Mouse (Mus musculus) forebrain, embryonic 15.5 days (tissue): ENCODE measurements around the gene Frmpd3. TPM values are rescaled to one million over a fixed set of nuclear protein-coding genes. Genes with fewer than 3 reads are reported as not detected.

Source experiments
- ATAC-seq: fragments of 200-750 bp; cut with Nextera tagmentation; replicated peaks from 2 replicates; pipeline ENCODE4 v1.8.0; 2017; ENCODE audit warnings: mild to moderate bottlenecking, moderate TSS enrichment, moderate library complexity
- H3K27ac ChIP-seq: fragments of 300-500 bp; sonication (generic); replicated peaks from 2 replicates; pipeline ENCODE4 v1.5.1; 2015; ENCODE audit warnings: mild to moderate bottlenecking, inconsistent platforms
- H3K27me3 ChIP-seq: fragments of 300-500 bp; sonication (generic); 2 replicates; pipeline ENCODE4 v1.6.1; 2015; ENCODE audit warnings: inconsistent platforms
- H3K36me3 ChIP-seq: fragments of 300-500 bp; sonication (generic); 2 replicates; pipeline ENCODE4 v1.6.1; 2015; ENCODE audit warnings: mild to moderate bottlenecking, inconsistent platforms
- H3K4me1 ChIP-seq: fragments of 300-500 bp; sonication (generic); 2 replicates; pipeline ENCODE4 v1.6.1; 2015; ENCODE audit warnings: inconsistent platforms
- H3K4me2 ChIP-seq: fragments of 300-500 bp; sonication (generic); replicated peaks from 2 replicates; pipeline ENCODE4 v1.6.1; 2015; ENCODE audit warnings: mild to moderate bottlenecking, inconsistent platforms
- H3K4me3 ChIP-seq: fragments of 300-500 bp; sonication (generic); 2 replicates; pipeline ENCODE4 v1.5.1; 2015; ENCODE audit warnings: mild to moderate bottlenecking, inconsistent platforms
- H3K9ac ChIP-seq: fragments of 300-500 bp; sonication (generic); replicated peaks from 2 replicates; pipeline ENCODE4 v1.6.1; 2015; ENCODE audit warnings: mild to moderate bottlenecking, inconsistent platforms
- H3K9me3 ChIP-seq: fragments of 300-500 bp; sonication (generic); 2 replicates; pipeline ENCODE4 v1.6.1; 2016; ENCODE audit warnings: inconsistent platforms
- WGBS: fragments of 180-500 bp; shearing (Covaris S2); methylation state at CpG from one replicate; pipeline ENCODE4 v1.1.7; 2015; ENCODE audit warnings: mixed read lengths; 5-methylcytosine and 5-hydroxymethylcytosine counted together
- polyA plus RNA-seq: library from polyadenylated mRNA; unstranded; fragments of >200 nt; fragmentation: Nextera tagmentation; extraction: Ambion mirVana; gene quantifications from 2 replicates; pipeline ENCODE4 v1.2.1, GENCODE M21; 2015

The Frmpd3 gene
- polyA plus RNA-seq, 1 experiment from 2014 or later: 1.4 TPM

GRCm38 (mm10) chrX:140407593-140407992, 65.5 kb downstream of the Frmpd3 start:
- no peak for ATAC-seq
- no peak overlapping the region for H3K27ac ChIP-seq
- 82% methylated on average over 5 of the region's 5 CpGs for WGBS
- H3K4me1 ChIP-seq: no peaks in the 10 kb centered on the region
- no peak overlapping the region for H3K4me2 ChIP-seq
- no peaks in the 10 kb centered on the region for H3K9me3 ChIP-seq
- no peaks in the 10 kb centered on the region for H3K27me3 ChIP-seq
- no peak overlapping the region for H3K4me3 ChIP-seq
- H3K9ac ChIP-seq: no peak overlapping the region
- no peaks in the 10 kb centered on the region for H3K36me3 ChIP-seq

GRCm38 (mm10) chrX:140418467-140418866, 76.4 kb downstream of the Frmpd3 start:
- Histone ChIP-seq H3K4me2 (no peak overlapping the region), H3K27ac (no peak overlapping the region), H3K4me3 (no peak overlapping the region), H3K9ac (no peak overlapping the region), H3K9me3 (no peaks in the 10 kb centered on the region), H3K27me3 (no peaks in the 10 kb centered on the region), H3K4me1 (no peaks in the 10 kb centered on the region), H3K36me3 (no peaks in the 10 kb centered on the region)
- ATAC-seq: no peak
- WGBS: 81% methylated on average over 4 of the region's 4 CpGs

GRCm38 (mm10) chrX:140427124-140427523, 85.1 kb downstream of the Frmpd3 start:
- H3K4me1 ChIP-seq: no peaks in the 10 kb centered on the region
- H3K9ac ChIP-seq: no peak overlapping the region
- no peak overlapping the region for H3K4me2 ChIP-seq
- no peaks in the 10 kb centered on the region for H3K36me3 ChIP-seq
- H3K9me3 ChIP-seq: no peaks in the 10 kb centered on the region
- H3K4me3 ChIP-seq: no peak overlapping the region
- 65% methylated on average over 4 of the region's 4 CpGs for WGBS
- H3K27me3 ChIP-seq: no peaks in the 10 kb centered on the region
- ATAC-seq: no peak
- no peak overlapping the region for H3K27ac ChIP-seq

- Histone ChIP-seq H3K27ac (no peak overlapping the region), H3K27me3 (no peaks in the 10 kb centered on the region), H3K9ac (no peak overlapping the region), H3K9me3 (no peaks in the 10 kb centered on the region), H3K4me2 (no peak overlapping the region), H3K36me3 (no peaks in the 10 kb centered on the region), H3K4me1 (no peaks in the 10 kb centered on the region), H3K4me3 (no peak overlapping the region)
- whole genome bisulfite sequencing: 76% methylated on average over 7 of the region's 8 CpGs
- ATAC-seq: no peak
Measured at GRCm38 (mm10) chrX:140428252-140428651, 86.2 kb downstream of the Frmpd3 start.

GRCm38 (mm10) chrX:140429985-140430384, 87.9 kb downstream of the Frmpd3 start:
- WGBS: 64% methylated on average over 4 of the region's 5 CpGs
- Histone ChIP-seq H3K27me3 (no peaks in the 10 kb centered on the region), H3K9me3 (no peaks in the 10 kb centered on the region), H3K4me2 (no peak overlapping the region), H3K4me3 (no peak overlapping the region), H3K4me1 (no peaks in the 10 kb centered on the region), H3K27ac (no peak overlapping the region), H3K9ac (no peak overlapping the region), H3K36me3 (no peaks in the 10 kb centered on the region)
- ATAC-seq: no peak

- Histone ChIP-seq H3K4me1 (no peaks in the 10 kb centered on the region), H3K36me3 (no peaks in the 10 kb centered on the region)
Measured at GRCm38 (mm10) chrX:140430506-140430905, 88.4 kb downstream of the Frmpd3 start.

GRCm38 (mm10) chrX:140431981-140432380, 89.9 kb downstream of the Frmpd3 start:
- Histone ChIP-seq H3K27ac (no peak overlapping the region), H3K4me1 (no peaks in the 10 kb centered on the region), H3K27me3 (no peaks in the 10 kb centered on the region), H3K9me3 (no peaks in the 10 kb centered on the region), H3K9ac (no peak overlapping the region), H3K4me2 (no peak overlapping the region), H3K36me3 (no peaks in the 10 kb centered on the region), H3K4me3 (no peak overlapping the region)
- no peak for ATAC-seq
- WGBS: 91% methylated on average over 15 of the region's 15 CpGs

More at GRCm38 (mm10) chrX:140430506-140430905, 88.4 kb downstream of the Frmpd3 start:
- Histone ChIP-seq H3K27ac (no peak overlapping the region), H3K27me3 (no peaks in the 10 kb centered on the region), H3K9ac (no peak overlapping the region), H3K9me3 (no peaks in the 10 kb centered on the region), H3K4me3 (no peak overlapping the region), H3K4me2 (no peak overlapping the region)
- 89% methylated on average over 12 of the region's 12 CpGs for WGBS
- no peak for ATAC-seq

- no peaks in the 10 kb centered on the region for H3K36me3 ChIP-seq
- no peaks in the 10 kb centered on the region for H3K27me3 ChIP-seq
Measured at GRCm38 (mm10) chrX:140432786-140433185, 90.7 kb downstream of the Frmpd3 start.

GRCm38 (mm10) chrX:140437906-140438305, 95.8 kb downstream of the Frmpd3 start:
- no peak for ATAC-seq
- Histone ChIP-seq H3K9me3 (no peaks in the 10 kb centered on the region), H3K9ac (no peak overlapping the region), H3K4me1 (no peaks in the 10 kb centered on the region), H3K27ac (no peak overlapping the region), H3K27me3 (no peaks in the 10 kb centered on the region), H3K36me3 (no peaks in the 10 kb centered on the region), H3K4me3 (no peak overlapping the region), H3K4me2 (no peak overlapping the region)

More at GRCm38 (mm10) chrX:140432786-140433185, 90.7 kb downstream of the Frmpd3 start:
- WGBS: 92% methylated on average over 11 of the region's 11 CpGs
- Histone ChIP-seq H3K27ac (no peak overlapping the region), H3K9me3 (no peaks in the 10 kb centered on the region), H3K4me3 (no peak overlapping the region), H3K4me2 (no peak overlapping the region), H3K9ac (no peak overlapping the region), H3K4me1 (no peaks in the 10 kb centered on the region)
- ATAC-seq: no peak

GRCm38 (mm10) chrX:140445551-140445950, 103.5 kb downstream of the Frmpd3 start:
- Histone ChIP-seq H3K4me1 (no peaks in the 10 kb centered on the region), H3K9ac (no peak overlapping the region), H3K36me3 (no peaks in the 10 kb centered on the region), H3K4me2 (no peak overlapping the region), H3K27ac (no peak overlapping the region), H3K4me3 (no peak overlapping the region), H3K27me3 (no peaks in the 10 kb centered on the region), H3K9me3 (no peaks in the 10 kb centered on the region)
- 72% methylated on average over 13 of the region's 13 CpGs for WGBS
- ATAC-seq: no peak

GRCm38 (mm10) chrX:140450071-140450470, 108.0 kb downstream of the Frmpd3 start:
- 86% methylated on average over 3 of the region's 3 CpGs for WGBS
- no peak overlapping the region for H3K27ac ChIP-seq
- H3K27me3 ChIP-seq: no peaks in the 10 kb centered on the region
- no peaks in the 10 kb centered on the region for H3K36me3 ChIP-seq
- H3K4me2 ChIP-seq: no peak overlapping the region
- no peaks in the 10 kb centered on the region for H3K9me3 ChIP-seq
- H3K4me1 ChIP-seq: no peaks in the 10 kb centered on the region
- no peak for ATAC-seq
- H3K4me3 ChIP-seq: no peak overlapping the region
- H3K9ac ChIP-seq: no peak overlapping the region

- Histone ChIP-seq H3K27ac (no peak within 1 kb of the TSS), H3K9ac (peak within 1 kb of the TSS; percentile 60), H3K4me2 (peak within 1 kb of the TSS; percentile 50), H3K36me3 (no peaks in the 10 kb centered on the region), H3K9me3 (no peaks in the 10 kb centered on the region), H3K27me3 (no peaks in the 10 kb centered on the region), H3K4me1 (peaks cover 3% of the 10 kb centered on the region; the same call in 1 of the 2 replicates), H3K4me3 (peak within 1 kb of the TSS; percentile 59)
- peak; percentile 97 for ATAC-seq
- 19% methylated on average over 26 of the region's 26 CpGs for WGBS
Measured at GRCm38 (mm10) chrX:140456279-140456731, 114.2 kb downstream of the Frmpd3 start, which contains the start of gene Prps1. Gene Prps1, plus strand, starts transcription at chrX:140456613.

- Histone ChIP-seq H3K4me3 (peak overlapping the region; percentile 59), H3K4me1 (peaks cover 3% of the 10 kb centered on the region; the same call in 1 of the 2 replicates), H3K27ac (no peak overlapping the region), H3K27me3 (no peaks in the 10 kb centered on the region), H3K9me3 (no peaks in the 10 kb centered on the region), H3K4me2 (peak overlapping the region; percentile 50), H3K9ac (peak overlapping the region; percentile 60), H3K36me3 (no peaks in the 10 kb centered on the region)
- ATAC-seq: peak; percentile 76
- 22% methylated on average over 39 of the region's 39 CpGs for WGBS
Measured at GRCm38 (mm10) chrX:140456751-140457491, 114.9 kb downstream of the Frmpd3 start.
